Mouse (Mus musculus) midbrain, embryonic 14.5 days (tissue): Measurements from ENCODE around the gene Spsb1. TPM values are rescaled to one million over a fixed set of nuclear protein-coding genes. Genes with fewer than 3 reads are reported as not detected.

Source experiments
- ATAC-seq: fragments of 200-750 bp; cut with Nextera tagmentation; 2 replicates; pipeline ENCODE4 v1.8.0; 2017; ENCODE audit warnings: moderate number of reproducible peaks, moderate library complexity; ENCODE audit not compliant: low FRiP score, low TSS enrichment
- DNase-seq: peaks from one replicate; pipeline ENCODE4 v3.0.0-alpha.2; 2015
- H3K27ac ChIP-seq: fragments of 300-500 bp; sonication (generic); replicated peaks from 2 replicates; pipeline ENCODE4 v1.5.1; 2014; ENCODE audit warnings: mild to moderate bottlenecking, low read depth, low read length, moderate library complexity
- H3K27me3 ChIP-seq: fragments of 300-500 bp; sonication (generic); 2 replicates; pipeline ENCODE4 v1.6.1; 2014; ENCODE audit warnings: low read length, control low read depth, mixed read lengths; ENCODE audit not compliant: control insufficient read depth, insufficient read depth
- H3K36me3 ChIP-seq: fragments of 300-500 bp; sonication (generic); 2 replicates; pipeline ENCODE4 v1.6.1; 2014; ENCODE audit warnings: low read length, control low read depth; ENCODE audit not compliant: control insufficient read depth, insufficient read depth
- H3K4me1 ChIP-seq: fragments of 300-500 bp; sonication (generic); 2 replicates; pipeline ENCODE4 v1.6.1; 2014; ENCODE audit warnings: mild to moderate bottlenecking, antibody characterized with exemption, low read length, control low read depth; ENCODE audit not compliant: control insufficient read depth, insufficient read depth
- H3K4me2 ChIP-seq: fragments of 300-500 bp; sonication (generic); 2 replicates; pipeline ENCODE4 v1.6.1; 2014; ENCODE audit warnings: mild to moderate bottlenecking, low read length, moderate library complexity
- H3K4me3 ChIP-seq: fragments of 300-500 bp; sonication (generic); replicated peaks from 2 replicates; pipeline ENCODE4 v1.5.1; 2014; ENCODE audit warnings: low read depth, low read length
- H3K9ac ChIP-seq: fragments of 300-500 bp; sonication (generic); replicated peaks from 2 replicates; pipeline ENCODE4 v1.6.1; 2014; ENCODE audit warnings: mild to moderate bottlenecking, low read length, moderate library complexity
- H3K9me3 ChIP-seq: fragments of 300-500 bp; sonication (generic); 2 replicates; pipeline ENCODE4 v1.6.1; 2016; ENCODE audit warnings: low read length, control low read depth, mixed read lengths; ENCODE audit not compliant: control insufficient read depth
- WGBS: fragments of 180-500 bp; shearing (Covaris S2); extraction: QIAGEN DNeasy Blood & Tissue Kit; methylation state at CpG from one replicate; pipeline ENCODE4 v1.1.7; 2014; 5-methylcytosine and 5-hydroxymethylcytosine counted together
- polyA plus RNA-seq: library from polyadenylated mRNA; unstranded; fragments of >200 nt; fragmentation: Nextera tagmentation; extraction: Ambion mirVana; gene quantifications from 2 replicates; pipeline ENCODE4 v1.2.1, GENCODE M21; 2014

Spsb1 gene
- polyA plus RNA-seq, 1 experiment from 2014 or later, result 4.2 TPM

GRCm38 (mm10) chr4:149908923-149909322, 45.9 kb downstream of the Spsb1 start:
- Histone ChIP-seq H3K4me3 (no peak overlapping the region), H3K9ac (no peak overlapping the region), H3K27me3 (no peaks in the 10 kb centered on the region), H3K4me2 (no peak overlapping the region), H3K36me3 (no peaks in the 10 kb centered on the region), H3K27ac (no peak overlapping the region), H3K4me1 (no peaks in the 10 kb centered on the region), H3K9me3 (no peaks in the 10 kb centered on the region)
- DNase-seq (no peak), ATAC-seq (no peak)
- WGBS, result 38% methylated on average over 7 of the region's 7 CpGs

DNA sequence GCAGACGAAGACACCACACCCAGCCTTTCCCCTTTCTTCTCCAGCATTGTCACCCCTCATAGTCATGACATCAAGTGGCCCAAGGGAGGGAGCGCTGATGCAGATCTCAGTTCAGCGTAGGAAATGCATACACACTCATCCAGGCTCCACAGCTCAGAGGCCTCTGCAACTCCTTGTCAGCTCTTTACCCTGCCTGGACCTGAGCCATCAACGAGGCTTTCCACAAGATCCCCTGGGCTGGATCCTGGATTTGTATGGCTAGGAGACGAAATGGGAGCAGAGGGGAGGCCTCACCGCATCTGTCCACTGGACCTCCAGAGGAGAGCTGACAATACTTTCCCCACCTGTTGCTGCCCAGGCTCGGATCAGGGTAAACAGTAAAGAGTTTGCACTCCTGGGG, 47.2 kb downstream of the Spsb1 start:
- no peaks in the 10 kb centered on the region for H3K9me3 ChIP-seq
- H3K36me3 ChIP-seq, result no peaks in the 10 kb centered on the region
- no peak overlapping the region for H3K4me2 ChIP-seq
- H3K27me3 ChIP-seq, result no peaks in the 10 kb centered on the region
- DNase-seq (no peak), ATAC-seq (no peak)
- H3K4me3 ChIP-seq, result no peak overlapping the region
- no peaks in the 10 kb centered on the region for H3K4me1 ChIP-seq
- WGBS, result 67% methylated on average over 7 of the region's 7 CpGs
- H3K9ac ChIP-seq, result no peak overlapping the region
- no peak overlapping the region for H3K27ac ChIP-seq

- no peak overlapping the region for H3K4me2 ChIP-seq
- no peak for DNase-seq
- no peaks in the 10 kb centered on the region for H3K4me1 ChIP-seq
- no peaks in the 10 kb centered on the region for H3K9me3 ChIP-seq
- H3K27ac ChIP-seq, result no peak overlapping the region
- no peak for ATAC-seq
- no peaks in the 10 kb centered on the region for H3K27me3 ChIP-seq
- H3K4me3 ChIP-seq, result no peak overlapping the region
- no peak overlapping the region for H3K9ac ChIP-seq
- no peaks in the 10 kb centered on the region for H3K36me3 ChIP-seq
- WGBS, result 33% methylated on average over 13 of the region's 13 CpGs
These were observed 47.9 kb downstream of the Spsb1 start for GRCm38 (mm10) chr4:149906921-149907320.

- Histone ChIP-seq H3K4me1 (no peaks in the 10 kb centered on the region), H3K4me3 (no peak overlapping the region), H3K9me3 (no peaks in the 10 kb centered on the region), H3K27me3 (no peaks in the 10 kb centered on the region), H3K27ac (no peak overlapping the region), H3K36me3 (no peaks in the 10 kb centered on the region), H3K9ac (no peak overlapping the region), H3K4me2 (no peak overlapping the region)
- DNase-seq (no peak), ATAC-seq (no peak)
- WGBS, result 89% methylated on average over 10 of the region's 10 CpGs
These were observed 49.4 kb downstream of the Spsb1 start for GRCm38 (mm10) chr4:149905302-149905974.

GRCm38 (mm10) chr4:149903026-149903425, 51.8 kb downstream of the Spsb1 start:
- 74% methylated on average over 5 of the region's 5 CpGs for WGBS
- no peaks in the 10 kb centered on the region for H3K4me1 ChIP-seq
- H3K27me3 ChIP-seq, result no peaks in the 10 kb centered on the region
- DNase-seq, result no peak
- no peak overlapping the region for H3K27ac ChIP-seq
- H3K9ac ChIP-seq, result no peak overlapping the region
- no peaks in the 10 kb centered on the region for H3K36me3 ChIP-seq
- H3K4me3 ChIP-seq, result no peak overlapping the region
- H3K4me2 ChIP-seq, result no peak overlapping the region
- ATAC-seq, result no peak
- no peaks in the 10 kb centered on the region for H3K9me3 ChIP-seq

DNA sequence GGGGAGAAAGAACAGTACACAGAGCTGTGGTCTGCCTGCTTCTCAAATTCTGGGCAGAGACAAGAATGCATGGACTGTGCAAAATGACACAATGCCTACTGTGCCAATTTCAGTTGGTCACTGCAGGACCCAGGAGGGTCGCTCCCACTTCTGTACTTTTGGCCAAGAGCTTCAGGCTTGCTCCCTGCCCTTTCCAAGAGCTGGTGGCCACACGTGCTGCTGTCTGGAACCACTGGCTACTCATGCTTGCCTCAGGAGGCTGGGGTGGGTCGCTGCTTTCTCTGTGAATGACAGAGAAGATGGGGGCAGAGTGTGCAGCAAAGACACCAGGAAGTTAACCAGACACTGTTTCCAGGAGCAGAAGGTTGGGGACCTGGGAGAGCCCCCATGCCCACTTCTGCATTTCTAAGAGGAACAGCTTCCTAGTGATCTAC, 53.5 kb downstream of the Spsb1 start:
- no peak for ATAC-seq
- H3K9ac ChIP-seq, result no peak overlapping the region
- no peak overlapping the region for H3K4me3 ChIP-seq
- no peak overlapping the region for H3K27ac ChIP-seq
- no peaks in the 10 kb centered on the region for H3K9me3 ChIP-seq
- 69% methylated on average over 3 of the region's 3 CpGs for WGBS
- H3K36me3 ChIP-seq, result no peaks in the 10 kb centered on the region
- no peak for DNase-seq
- H3K27me3 ChIP-seq, result no peaks in the 10 kb centered on the region
- H3K4me2 ChIP-seq, result no peak overlapping the region
- H3K4me1 ChIP-seq, result no peaks in the 10 kb centered on the region

GRCm38 (mm10) chr4:149897661-149898260, 57.1 kb downstream of the Spsb1 start:
- no peak overlapping the region for H3K27ac ChIP-seq
- DNase-seq (no peak), ATAC-seq (no peak)
- WGBS, result 93% methylated on average over 13 of the region's 13 CpGs
- no peak overlapping the region for H3K4me2 ChIP-seq
- H3K4me1 ChIP-seq, result 0 out of 2 replicates have a peak, but pooled peaks cover 3% of the 10 kb centered on the region
- no peak overlapping the region for H3K9ac ChIP-seq
- H3K36me3 ChIP-seq, result no peaks in the 10 kb centered on the region
- no peaks in the 10 kb centered on the region for H3K9me3 ChIP-seq
- no peak overlapping the region for H3K4me3 ChIP-seq
- H3K27me3 ChIP-seq, result no peaks in the 10 kb centered on the region

- DNase-seq (no peak), ATAC-seq (no peak)
- Histone ChIP-seq H3K27me3 (no peaks in the 10 kb centered on the region), H3K4me1 (0 out of 2 replicates have a peak, but pooled peaks cover 3% of the 10 kb centered on the region), H3K4me2 (no peak overlapping the region), H3K27ac (no peak overlapping the region), H3K9ac (no peak overlapping the region), H3K4me3 (no peak overlapping the region), H3K36me3 (no peaks in the 10 kb centered on the region), H3K9me3 (no peaks in the 10 kb centered on the region)
- 77% methylated on average over 12 of the region's 12 CpGs for WGBS
These were observed 58.8 kb downstream of the Spsb1 start for GRCm38 (mm10) chr4:149896024-149896538.

- ATAC-seq (no peak), DNase-seq (no peak)
- Histone ChIP-seq H3K9ac (no peak overlapping the region), H3K27me3 (no peaks in the 10 kb centered on the region), H3K9me3 (no peaks in the 10 kb centered on the region), H3K36me3 (no peaks in the 10 kb centered on the region), H3K27ac (no peak overlapping the region), H3K4me1 (0 out of 2 replicates have a peak, but pooled peaks cover 3% of the 10 kb centered on the region), H3K4me2 (no peak overlapping the region), H3K4me3 (no peak overlapping the region)
- WGBS, result 71% methylated on average over 7 of the region's 7 CpGs
These were observed 59.6 kb downstream of the Spsb1 start for GRCm38 (mm10) chr4:149895226-149895625.
